Mouse (Mus musculus) frontal cortex, postnatal 25 days (tissue): ENCODE measurements around the gene Strc.
A peak's percentile ranks its signal among the peaks of the same experiment; 100 is the strongest.
"Not testable (repeated sequence)": the region's sequence is repeated elsewhere in the genome, so short reads cannot be mapped to it uniquely, and the experiment has no call there.

Experiments
- DNase-seq, 2 experiments: peaks; one replicate each; pipeline ENCODE4 v3.0.0; 2022; ENCODE audit warnings: low spot score in 2 of 2

Strc gene

GRCm38 (mm10) chr2:121386961-121387575, at the start of gene Strc:
Gene Strc, minus strand, starts transcription at chr2:121387168.
- not testable (repeated sequence) for DNase-seq

DNA sequence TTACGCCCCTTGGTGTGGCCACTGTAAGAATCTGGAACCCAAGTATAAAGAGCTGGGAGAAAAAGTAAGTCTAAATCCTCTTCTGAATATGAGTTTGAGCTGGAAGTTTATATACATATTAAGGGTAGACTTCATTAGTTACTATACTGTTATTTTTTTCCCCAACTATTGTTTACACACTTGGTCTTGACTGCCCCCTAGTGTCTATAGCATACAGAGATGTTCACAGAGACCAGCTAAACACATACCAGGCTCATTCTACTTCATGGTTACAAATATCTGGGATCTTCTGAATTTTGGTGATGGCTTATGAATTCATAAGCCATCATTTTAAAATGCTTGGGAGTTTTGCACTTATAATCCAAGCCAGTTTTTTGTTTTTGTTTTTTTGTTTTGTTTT, 47.9 kb upstream of the Strc start:
- DNase-seq: no peak

DNA sequence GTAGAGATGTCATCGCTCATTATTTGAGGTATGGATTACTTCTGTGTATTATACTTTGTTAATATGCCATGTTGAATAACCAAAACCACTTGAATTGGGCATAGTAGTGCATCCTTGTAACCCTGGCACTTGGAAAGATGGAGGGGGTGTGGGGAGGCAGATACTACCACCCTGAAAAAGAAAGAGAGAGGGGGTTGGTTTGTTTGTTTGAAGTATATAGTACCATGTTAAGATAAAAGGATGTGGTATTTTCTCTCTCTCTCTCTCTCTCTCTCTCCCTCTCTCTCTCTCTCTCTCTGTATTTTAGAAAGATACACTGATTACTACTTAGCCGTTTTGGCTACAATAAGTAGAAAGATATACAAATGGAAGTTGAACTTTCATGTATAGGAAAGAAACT, 38.9 kb upstream of the Strc start:
- no peak for DNase-seq

DNA sequence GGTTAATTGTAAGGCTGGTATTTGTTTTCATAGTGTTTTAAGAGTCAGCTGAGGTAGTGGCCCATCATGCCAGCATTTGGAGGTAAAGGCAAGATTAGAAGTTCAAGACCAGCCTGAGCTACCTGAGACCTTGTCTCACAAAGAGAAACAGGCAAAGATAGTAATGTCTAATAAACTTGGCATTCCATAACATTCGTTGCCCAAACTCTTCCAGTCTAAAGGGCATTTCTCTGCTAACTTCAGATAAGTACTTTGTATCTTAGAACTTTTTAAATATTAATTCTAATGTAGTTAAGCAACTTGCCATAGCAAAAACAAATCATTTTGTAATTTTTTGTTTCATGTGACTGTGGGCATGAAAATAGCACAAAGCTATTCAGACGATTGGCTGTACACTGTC, 36.2 kb upstream of the Strc start:
- DNase-seq: no peak

GRCm38 (mm10) chr2:121418476-121418875, 31.5 kb upstream of the Strc start:
- DNase-seq: no peak

DNA sequence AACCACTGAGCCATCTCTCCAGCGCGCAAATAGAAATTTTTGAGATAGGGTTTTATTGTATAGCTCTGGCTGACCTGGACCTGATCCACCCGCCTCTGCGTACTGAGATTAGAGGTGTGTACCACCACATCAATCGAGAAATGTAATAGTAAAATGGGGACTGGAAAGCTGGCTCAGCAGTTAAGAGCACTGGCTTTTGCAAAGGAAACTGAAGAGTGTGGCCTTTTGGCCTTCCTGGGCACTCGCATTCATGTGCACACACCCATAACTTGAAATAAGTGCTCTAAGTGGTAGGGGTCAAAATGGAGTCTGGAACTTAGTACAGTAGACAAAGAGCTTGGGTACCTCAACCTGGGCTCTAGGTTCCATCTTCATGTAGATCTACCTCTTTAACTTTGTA, 29.4 kb upstream of the Strc start:
- no peak for DNase-seq

- no peak for DNase-seq
These were observed 28.6 kb upstream of the Strc start for GRCm38 (mm10) chr2:121415591-121415990.

DNA sequence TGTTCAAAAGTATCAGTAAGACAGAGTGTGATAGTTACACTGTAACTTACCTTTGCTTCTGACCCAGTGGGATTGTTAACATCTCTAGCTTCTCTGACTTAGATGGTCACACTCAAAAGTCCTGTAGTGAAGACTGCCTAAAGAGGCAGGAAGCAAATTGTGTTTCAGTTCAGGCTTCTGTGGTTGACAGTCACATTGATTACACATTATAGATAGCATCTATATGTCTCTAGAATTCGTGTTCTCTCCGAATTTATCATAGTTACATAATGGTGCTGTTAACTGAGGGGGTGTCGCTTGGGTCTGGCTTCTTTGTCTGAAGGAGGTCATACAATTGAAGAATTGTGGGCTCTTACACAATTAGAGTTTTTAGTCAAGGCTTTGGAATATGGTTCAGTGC, 28.1 kb upstream of the Strc start:
- DNase-seq: no peak

DNA sequence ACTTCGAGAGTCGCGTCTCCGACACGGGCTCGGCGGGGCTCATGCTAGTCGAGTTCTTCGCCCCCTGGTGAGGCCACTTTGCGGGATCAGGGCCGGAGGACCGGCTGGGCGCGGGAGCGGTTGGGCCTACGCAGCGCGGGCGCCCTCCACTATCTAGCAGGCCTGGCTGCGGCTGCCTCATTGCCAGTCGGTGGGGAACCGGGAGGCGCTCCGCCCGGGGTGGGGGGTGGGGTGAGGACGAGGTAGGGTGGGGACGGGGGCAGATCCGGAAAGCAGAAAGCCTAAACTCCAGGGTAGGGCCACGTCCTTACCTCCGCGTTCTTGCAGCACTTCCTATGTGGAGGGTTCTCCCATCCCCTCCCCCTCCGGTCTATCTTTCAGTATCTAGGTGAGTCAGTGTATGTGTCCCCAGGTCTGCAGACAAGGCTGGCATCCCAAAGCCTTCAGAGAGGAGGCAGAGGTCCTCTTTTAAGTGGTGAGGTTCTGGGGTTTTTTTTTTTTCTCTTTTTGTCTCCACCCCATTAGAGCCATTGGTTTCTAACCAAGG, 27.2 kb upstream of the Strc start:
- no peak for DNase-seq

DNA sequence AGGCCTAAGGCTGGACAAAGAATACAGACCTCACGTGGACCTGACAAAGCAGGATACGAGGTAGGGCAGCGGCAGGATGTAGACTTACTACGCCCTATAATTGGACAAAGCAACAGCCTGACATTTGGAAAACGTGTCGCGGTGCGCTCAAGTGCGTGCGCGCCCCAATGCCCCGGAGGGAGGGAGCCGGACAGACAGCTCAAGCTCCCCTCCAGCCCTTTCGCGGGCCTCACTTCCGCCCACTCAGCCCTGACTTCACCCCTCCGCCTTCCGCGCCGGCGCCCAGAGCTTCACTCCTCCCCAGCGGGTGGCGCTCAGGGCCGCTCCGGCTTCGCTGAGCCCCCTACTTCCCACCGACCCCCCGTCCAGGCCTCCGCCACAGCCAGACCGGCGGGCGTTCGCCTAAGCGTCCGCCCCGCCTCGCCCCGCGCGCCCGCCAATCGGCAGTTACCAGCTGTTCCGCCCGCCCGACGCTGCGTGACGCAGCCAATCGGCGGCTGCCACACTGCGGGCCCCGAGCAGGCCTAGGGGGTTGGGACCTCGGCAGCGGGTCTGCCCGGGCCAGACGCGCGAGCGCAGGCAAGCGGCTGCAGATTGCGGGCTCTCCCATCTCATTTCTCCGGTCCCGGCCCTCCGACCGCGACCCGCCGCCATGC, 26.5 kb upstream of the Strc start, which contains the start of the genes Pdia3 and Catsper2:
Pdia3 (plus strand) TSS at position 389 of the 656 bp plus-strand sequence.
Catsper2 (minus strand) TSS at position 406 of the 656 bp plus-strand sequence.
- DNase-seq: peak; percentile 79 to 86

- no peak for DNase-seq
These were observed 25.9 kb upstream of the Strc start for GRCm38 (mm10) chr2:121412843-121413386.

DNA sequence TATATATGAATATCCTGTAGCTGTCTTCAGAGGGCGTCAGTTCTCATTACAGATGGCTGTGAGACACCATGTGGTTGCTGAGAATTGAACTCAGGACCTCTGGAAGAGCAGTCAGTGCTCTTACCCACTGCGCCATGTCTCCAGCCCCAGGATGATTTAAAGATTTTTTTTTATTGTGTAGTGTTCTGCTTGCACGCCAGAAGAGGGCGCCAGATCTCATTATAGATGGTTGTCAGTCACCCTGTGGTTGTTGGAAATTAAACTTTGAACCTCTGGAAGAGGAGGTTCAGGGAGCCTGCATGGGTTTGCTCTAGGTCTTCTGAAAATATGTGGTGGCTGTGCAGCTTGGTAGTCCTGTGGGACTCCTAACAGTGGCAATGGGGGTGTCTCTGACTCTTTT, 21.2 kb upstream of the Strc start:
- no peak for DNase-seq

GRCm38 (mm10) chr2:121403296-121403695, 16.3 kb upstream of the Strc start:
- DNase-seq: no peak

DNA sequence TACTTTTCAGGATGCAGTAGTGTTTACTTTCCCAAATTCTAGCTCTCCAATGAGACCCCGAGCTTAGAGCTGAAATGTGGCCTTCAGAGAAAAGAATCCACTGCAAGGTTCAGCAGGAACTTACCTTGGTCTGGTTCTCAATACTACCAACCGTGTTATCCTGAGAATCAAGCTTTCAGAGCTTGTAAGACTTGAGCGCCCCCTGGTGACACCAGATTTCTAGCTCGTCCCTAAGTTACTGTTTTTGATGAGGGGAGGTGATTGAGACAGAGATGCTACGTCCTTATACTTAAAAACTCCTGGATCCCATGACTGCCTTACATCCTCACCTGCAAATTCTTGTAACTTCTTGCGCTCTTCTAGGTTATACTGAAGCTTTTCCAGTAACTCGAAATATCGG, 9.7 kb upstream of the Strc start:
- DNase-seq: peak; percentile 79 to 87

DNA sequence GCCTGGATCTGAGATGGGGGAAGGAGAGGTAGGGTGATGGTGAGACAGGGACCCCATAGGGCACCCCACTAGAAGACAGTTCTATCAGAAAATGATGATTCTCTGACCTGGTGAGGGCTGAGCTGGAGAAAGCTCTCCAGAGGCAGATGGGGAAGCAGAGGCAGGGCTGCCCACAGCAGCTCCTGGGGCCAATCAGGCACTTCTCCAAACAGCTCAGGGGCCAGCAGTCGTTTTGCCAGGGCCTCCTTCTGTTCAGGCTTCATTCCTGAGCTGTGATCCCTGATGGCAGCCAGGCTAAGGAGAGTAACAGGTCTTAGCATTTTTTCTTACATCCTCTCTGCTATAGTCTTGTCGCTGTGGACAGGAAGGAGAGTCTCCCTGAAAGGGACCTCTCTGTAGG, 12.2 kb downstream of the Strc start:
- DNase-seq: no peak

- no peak for DNase-seq
These were observed 14.7 kb downstream of the Strc start for GRCm38 (mm10) chr2:121372266-121372665.

GRCm38 (mm10) chr2:121370921-121371320, 16.0 kb downstream of the Strc start:
- DNase-seq: no peak

DNA sequence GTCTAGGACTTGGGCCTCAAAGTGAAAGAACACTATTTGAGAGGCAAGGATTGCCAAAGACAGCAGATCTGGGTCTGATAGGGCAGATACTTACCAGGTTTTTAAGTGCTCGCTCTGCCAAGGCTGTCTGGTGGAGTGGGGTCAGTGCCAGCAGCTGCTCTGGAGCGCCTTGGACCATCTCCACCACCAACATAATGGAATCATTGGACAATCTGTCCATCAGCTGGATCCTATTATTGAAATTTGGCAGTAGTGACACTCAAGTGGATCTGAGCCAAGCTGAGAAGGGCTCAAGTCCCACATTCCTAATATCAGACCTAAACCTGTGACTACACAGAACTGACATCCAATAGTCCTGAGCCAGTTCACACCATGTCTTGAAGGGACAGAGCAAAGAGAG, 18.1 kb downstream of the Strc start:
- DNase-seq: no peak

- DNase-seq: no peak
These were observed 23.3 kb downstream of the Strc start for GRCm38 (mm10) chr2:121363656-121364055.

GRCm38 (mm10) chr2:121359461-121359860, 27.5 kb downstream of the Strc start:
- DNase-seq: no peak

DNA sequence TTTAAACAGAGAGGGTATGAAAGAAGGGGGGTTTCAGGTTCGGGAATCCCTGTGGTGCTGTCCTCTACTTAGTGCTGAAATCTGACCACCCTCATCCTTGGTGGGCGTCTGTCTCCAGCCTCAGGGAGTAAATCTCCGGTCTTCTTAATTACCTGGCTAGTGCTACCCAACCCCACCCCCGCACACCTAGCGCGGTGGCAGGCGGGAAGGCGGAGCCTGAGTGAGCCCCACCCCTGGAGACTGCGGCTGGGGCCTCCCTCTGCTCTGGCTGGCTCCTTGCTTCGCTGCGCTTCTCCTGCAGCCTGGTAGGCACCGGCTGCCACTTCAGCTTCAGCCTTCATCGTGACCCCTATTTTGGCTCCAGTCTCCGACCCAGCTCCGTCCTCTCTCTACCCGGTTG, 28.6 kb downstream of the Strc start:
- peak; percentile 63 to 71 for DNase-seq

DNA sequence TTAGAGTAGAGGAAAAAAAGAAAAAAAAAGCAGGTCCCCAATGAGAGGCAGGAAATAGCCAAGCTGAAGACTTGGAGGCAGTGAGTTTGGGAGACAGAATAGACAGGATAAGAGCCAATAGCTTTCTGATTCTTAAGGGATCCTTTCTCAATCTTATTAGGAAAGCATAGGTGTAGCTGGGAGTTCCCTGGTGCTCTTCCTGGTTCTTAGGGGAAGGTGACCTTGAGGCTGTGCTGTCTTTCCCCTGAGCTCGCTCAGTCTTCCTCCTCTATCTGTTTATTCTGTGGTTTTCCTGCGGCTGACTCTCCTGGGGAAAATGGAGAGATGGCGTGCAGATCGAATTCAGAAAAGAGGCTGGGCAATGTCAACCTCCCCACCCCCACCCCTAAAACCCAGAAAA, 29.0 kb downstream of the Strc start:
- no peak for DNase-seq

- no peak for DNase-seq
These were observed 29.5 kb downstream of the Strc start, which contains the start of gene Ckmt1 for GRCm38 (mm10) chr2:121357494-121357893. Gene Ckmt1, plus strand, starts transcription at chr2:121357714.
